Comparison of ENCODE assay signal across 23 mouse cellular contexts in the genomic region with DNA sequence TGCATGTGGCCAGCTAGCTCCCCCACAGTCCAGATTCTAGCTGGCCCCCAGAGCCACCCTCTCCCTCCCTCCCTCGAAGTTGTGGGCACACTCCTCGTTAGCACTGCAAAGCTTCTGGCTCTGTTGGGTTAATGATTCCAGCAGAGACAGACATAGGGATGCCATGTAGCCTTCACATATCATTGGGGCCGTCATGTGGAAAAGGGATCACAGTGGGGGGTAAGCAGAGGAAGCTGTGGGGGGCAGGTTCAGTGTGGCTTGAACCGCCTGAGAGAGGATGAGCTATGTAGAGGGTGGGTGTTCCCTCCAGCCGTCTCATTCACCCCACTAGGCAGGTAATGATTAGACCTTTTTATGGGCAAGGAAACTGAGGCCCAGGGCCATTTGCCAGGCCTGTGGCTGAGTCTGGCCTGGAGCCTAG. TPM values are rescaled to one million over a fixed set of nuclear protein-coding genes. Genes with fewer than 3 reads are reported as not detected.
DNase-seq lines count a peak whose midpoint lies in the region; ATAC-seq and TF ChIP-seq lines count a peak whose summit lies in the region.
"Had no signal": no experiment of that assay in that cellular context is flagged by ENCODE, and none has a peak within 500 bp of the region (broad histone marks: within the 10 kb centered on the region; RNA-seq: fewer than 3 reads in every experiment).

No protein-coding gene starts in this region.

- ATAC-seq in kidney, postnatal 0 days (replicated peaks; ENCODE audit: low FRiP score, low read depth) = peak; percentile 92
- no peak for ATAC-seq in forebrain, embryonic 15.5 days (replicated peaks)
- ATAC-seq: activated CD4-positive, CD25-positive, alpha-beta regulatory T cell, adult 4 months; lung, postnatal 0 days had no signal

- peaks cover 19% of the 10 kb centered on the region for H3K4me1 ChIP-seq in kidney, postnatal 0 days (replicated peaks; ENCODE audit: insufficient read depth, low read length)
- peaks cover 16% of the 10 kb centered on the region; the same call in 1 of the 2 replicates for H3K4me1 ChIP-seq in forebrain, embryonic 15.5 days

- no peak for TF ChIP-seq CTCF in kidney, postnatal 0 days (IDR thresholded peaks at IDR 0.05; ENCODE audit: low read depth)

- no peak overlapping the region for H3K4me3 ChIP-seq in kidney, postnatal 0 days (replicated peaks; ENCODE audit: low read depth, low read length)
- no peak overlapping the region for H3K4me3 ChIP-seq in forebrain, embryonic 15.5 days
- H3K4me3 ChIP-seq: gastrocnemius, adult 2 months; heart, embryonic 12.5 days; limb, embryonic 15.5 days; neural tube, embryonic 13.5 days; stomach, embryonic 15.5 days had no signal

- H3K4me2 ChIP-seq in kidney, postnatal 0 days (ENCODE audit: low read length) = no peak overlapping the region
- no peak overlapping the region for H3K4me2 ChIP-seq in forebrain, embryonic 15.5 days (replicated peaks)
- H3K4me2 ChIP-seq: heart, embryonic 12.5 days; limb, embryonic 15.5 days; neural tube, embryonic 13.5 days; stomach, embryonic 15.5 days had no signal

- DNase-seq in gastrocnemius, postnatal 25 days = peak; percentile 2
- no peak for DNase-seq in gastrocnemius, postnatal 10 days
- peak; percentile 75 for DNase-seq in Muller cell, postnatal 12 days (ENCODE audit: inconsistent ontology term)
- DNase-seq in kidney, adult 18-20 months = peak; percentile 88
- peak; percentile 59 for DNase-seq in kidney, postnatal 0 days (ENCODE audit: low spot score)
- no peak for DNase-seq in embryo, embryonic 10 days (ENCODE audit: low spot score)
- no peak for DNase-seq in layer of hippocampus, postnatal 10 days (ENCODE audit: low spot score in 2 of 2)
- DNase-seq: adrenal gland, postnatal 25 days; cerebellum, adult 11-12 months; cerebellum, postnatal 25 days; gastrocnemius, adult 2 months; heart, adult 11 months; heart, postnatal 14 days; midbrain, embryonic 14.5 days; right cerebral cortex, postnatal 14 days had no signal

- no peak overlapping the region for H3K9ac ChIP-seq in kidney, postnatal 0 days (ENCODE audit: low read depth, low read length)
- H3K9ac ChIP-seq in forebrain, embryonic 15.5 days (replicated peaks) = no peak overlapping the region
- H3K9ac ChIP-seq: heart, embryonic 12.5 days; limb, embryonic 15.5 days; neural tube, embryonic 13.5 days; stomach, embryonic 15.5 days had no signal

- peak overlapping the region; percentile 88 for H3K27ac ChIP-seq in kidney, postnatal 0 days
- no peak overlapping the region for H3K27ac ChIP-seq in forebrain, embryonic 15.5 days (replicated peaks)
- H3K27ac ChIP-seq: gastrocnemius, adult 2 months; limb, embryonic 15.5 days; neural tube, embryonic 13.5 days had no signal

- no peaks in the 10 kb centered on the region for H3K36me3 ChIP-seq in kidney, postnatal 0 days (ENCODE audit: insufficient read depth, low read length)
- no peaks in the 10 kb centered on the region for H3K36me3 ChIP-seq in forebrain, embryonic 15.5 days
- H3K36me3 ChIP-seq: heart, embryonic 12.5 days; limb, embryonic 15.5 days; neural tube, embryonic 13.5 days; stomach, embryonic 15.5 days had no signal

- no peaks in the 10 kb centered on the region for H3K9me3 ChIP-seq in kidney, postnatal 0 days (replicated peaks; ENCODE audit: low read length)
- no peaks in the 10 kb centered on the region for H3K9me3 ChIP-seq in forebrain, embryonic 15.5 days
- H3K9me3 ChIP-seq: heart, embryonic 12.5 days; limb, embryonic 15.5 days; neural tube, embryonic 13.5 days; stomach, embryonic 15.5 days had no signal

- no peaks in the 10 kb centered on the region for H3K27me3 ChIP-seq in kidney, postnatal 0 days (ENCODE audit: insufficient read depth, low read length)
- no peaks in the 10 kb centered on the region for H3K27me3 ChIP-seq in forebrain, embryonic 15.5 days
- H3K27me3 ChIP-seq: limb, embryonic 15.5 days; neural tube, embryonic 13.5 days; stomach, embryonic 15.5 days had no signal

- 28% methylated on average over 5 of the region's 5 CpGs for WGBS in kidney, postnatal 0 days
- WGBS in forebrain, embryonic 15.5 days = 17% methylated on average over 5 of the region's 5 CpGs

RNA-seq across cellular contexts. Expression of a gene that starts 13.8 kb away (rescaled TPM):
- 10 to 100 TPM; 12.4 to 16.9 TPM for total RNA-seq in gastrocnemius, postnatal 25 days (2021)
- total RNA-seq in gastrocnemius, postnatal 10 days (2021) = 10 to 100 TPM; 15.8 to 20.0 TPM
- 6.3 and 7.4 TPM in 2 replicates for polyA plus RNA-seq in kidney, postnatal 0 days (2015; fragmentation: Nextera tagmentation; extraction: Ambion mirVana)
- 10 to 100 TPM; 58.4 to 59.6 TPM for total RNA-seq in layer of hippocampus, postnatal 10 days (2021)
- polyA plus RNA-seq in forebrain, embryonic 15.5 days (2015; fragmentation: Nextera tagmentation; extraction: Ambion mirVana) = 8.7 and 9.1 TPM in 2 replicates
- polyA plus RNA-seq: activated CD4-positive, CD25-positive, alpha-beta regulatory T cell, adult 4 months had no signal

RNA-seq across cellular contexts. Expression of a gene that starts 46.8 kb away (rescaled TPM):
- total RNA-seq in gastrocnemius, postnatal 25 days (2021) = under 1 TPM; 0.11 to 0.26 TPM
- under 1 TPM; 0.21 to 0.63 TPM for total RNA-seq in gastrocnemius, postnatal 10 days (2021)
- polyA plus RNA-seq in kidney, postnatal 0 days (2015; fragmentation: Nextera tagmentation; extraction: Ambion mirVana) = 0.99 and 1.1 TPM in 2 replicates
- total RNA-seq in layer of hippocampus, postnatal 10 days (2021) = under 1 TPM; 0.18 to 0.22 TPM
- 0.08 TPM in 2 replicates for polyA plus RNA-seq in forebrain, embryonic 15.5 days (2015; fragmentation: Nextera tagmentation; extraction: Ambion mirVana)
- polyA plus RNA-seq: forebrain, embryonic 11.5 days; midbrain, embryonic 14.5 days had no signal

Comparison
In these comparisons a context has a peak if more than half of its experiments do, and no peak if none do; other contexts are left out.
1. DNase-seq: peak in gastrocnemius, postnatal 25 days (single experiment), Muller cell, postnatal 12 days (single experiment), kidney, adult 18-20 months (single experiment) and kidney, postnatal 0 days (single experiment); none in gastrocnemius, postnatal 10 days (single experiment), embryo, embryonic 10 days (single experiment) and layer of hippocampus, postnatal 10 days (0 of 2).